Mouse (Mus musculus) CH12.LX (cell line): ENCODE data around the gene 4933411K16Rik. TPM values are rescaled to one million over a fixed set of nuclear protein-coding genes. Genes with fewer than 3 reads are reported as not detected.
"Not testable (repeated sequence)": the region's sequence is repeated elsewhere in the genome, so short reads cannot be mapped to it uniquely, and the experiment has no call there.

Source experiments
- DNase-seq: peaks from one replicate; pipeline ENCODE4 v3.0.0-alpha.2; 2013; ENCODE audit errors: extremely low read depth
- H3K27ac ChIP-seq: 2 replicates; pipeline ENCODE4 v1.5.1; 2012; ENCODE audit warnings: low read depth, mild to moderate bottlenecking, control low read depth, moderate library complexity; ENCODE audit not compliant: insufficient read depth
- H3K27me3 ChIP-seq: replicated peaks from 2 replicates; pipeline ENCODE3; 2012; ENCODE audit warnings: inconsistent platforms
- H3K36me3 ChIP-seq, 2 experiments: replicated peaks in 1 of 2; 2 replicates each; pipeline versions ENCODE3 to v1.6.1; 2012; ENCODE audit warnings: inconsistent platforms in 1 of 2, low read length in 1 of 2, mild to moderate bottlenecking in 1 of 2, mixed read lengths in 1 of 2, moderate library complexity in 1 of 2; ENCODE audit not compliant: control insufficient read depth in 1 of 2, insufficient read depth in 1 of 2
- H3K4me1 ChIP-seq, 2 experiments: 2 replicates each; pipeline ENCODE4 v1.6.1; 2012; ENCODE audit warnings: inconsistent platforms in 1 of 2, moderate library complexity in 1 of 2; ENCODE audit not compliant: insufficient read depth in 2 of 2, control insufficient read depth in 1 of 2
- H3K4me2 ChIP-seq: 2 replicates; pipeline ENCODE4 v1.6.1; 2012; ENCODE audit warnings: low read depth, mild to moderate bottlenecking, control low read depth; ENCODE audit not compliant: poor library complexity, insufficient read depth, severe bottlenecking
- H3K4me3 ChIP-seq, 3 experiments: fragments of 150-350 bp in 1 of 3; sonication (generic) in 1 of 3; replicated peaks in 1 of 3; 2 replicates each; pipeline versions ENCODE3 to v1.5.1; 2011 to 2012; ENCODE audit warnings: low read depth in 2 of 3, low read length in 2 of 3, mild to moderate bottlenecking in 2 of 3, moderate library complexity in 2 of 3, control low read depth in 1 of 3, improper control_type of control experiment in 1 of 3, inconsistent platforms in 1 of 3, mixed read lengths in 1 of 3; ENCODE audit not compliant: poor library complexity in 1 of 3
- H3K79me2 ChIP-seq: replicated peaks from 2 replicates; pipeline ENCODE4 v1.6.1; 2012; ENCODE audit warnings: mild to moderate bottlenecking, moderate library complexity; ENCODE audit not compliant: control insufficient read depth, poor library complexity, insufficient read depth, severe bottlenecking; ENCODE audit errors: extremely low read depth
- H3K9ac ChIP-seq: 2 replicates; pipeline ENCODE4 v1.6.1; 2012; ENCODE audit warnings: low read depth, mild to moderate bottlenecking, control low read depth, moderate library complexity; ENCODE audit not compliant: insufficient read depth
- H3K9me3 ChIP-seq: replicated peaks from 2 replicates; pipeline ENCODE3; 2012; ENCODE audit warnings: low read length, inconsistent platforms, mixed read lengths
- BHLHE40 ChIP-seq: IDR thresholded peaks from 2 replicates; pipeline ENCODE4 v1.6.1; 2011; ENCODE audit warnings: mild to moderate bottlenecking, low read depth, low read length, improper control_type of control experiment
- CHD1 ChIP-seq: IDR thresholded peaks from 2 replicates; pipeline ENCODE4 v1.6.1; 2012; ENCODE audit warnings: low read depth, low read length, improper control_type of control experiment, inconsistent platforms
- CHD2 ChIP-seq: IDR thresholded peaks from 2 replicates; pipeline ENCODE4 v1.6.1; 2011; ENCODE audit warnings: low read length, improper control_type of control experiment
- EP300 ChIP-seq: IDR thresholded peaks from 2 replicates; pipeline ENCODE4 v1.6.1; 2011; ENCODE audit warnings: low read length, improper control_type of control experiment
- ETS1 ChIP-seq: conservative IDR thresholded peaks from 2 replicates; pipeline ENCODE4 v1.6.1; 2012; ENCODE audit warnings: low read depth, mild to moderate bottlenecking, inconsistent platforms, low read length, improper control_type of control experiment, moderate library complexity
- GABPA ChIP-seq: IDR thresholded peaks from 2 replicates; pipeline ENCODE4 v1.6.1; 2012; ENCODE audit warnings: low read depth, low read length, improper control_type of control experiment, inconsistent platforms; ENCODE audit not compliant: insufficient replicate concordance
- IRF4 ChIP-seq: IDR thresholded peaks from 2 replicates; pipeline ENCODE4 v1.6.1; 2014; ENCODE audit warnings: low read depth, mild to moderate bottlenecking, inconsistent platforms, low read length, improper control_type of control experiment
- JUN ChIP-seq: IDR thresholded peaks from 2 replicates; pipeline ENCODE4 v1.6.1; 2011; ENCODE audit warnings: low read depth, mild to moderate bottlenecking, low read length, improper control_type of control experiment, moderate library complexity; ENCODE audit not compliant: insufficient read depth
- KAT2A ChIP-seq: IDR thresholded peaks from 2 replicates; pipeline ENCODE4 v1.6.1; 2012; ENCODE audit warnings: low read length, improper control_type of control experiment, inconsistent platforms; ENCODE audit not compliant: insufficient replicate concordance
- MAZ ChIP-seq: IDR thresholded peaks from 2 replicates; pipeline ENCODE4 v1.6.1; 2012; ENCODE audit warnings: low read depth, mild to moderate bottlenecking, inconsistent platforms, low read length, improper control_type of control experiment, moderate library complexity
- MEF2A ChIP-seq: IDR thresholded peaks from 2 replicates; pipeline ENCODE4 v1.6.1; 2014; ENCODE audit warnings: low read depth, mild to moderate bottlenecking, inconsistent platforms, low read length, improper control_type of control experiment, borderline replicate concordance
- MXI1 ChIP-seq: IDR thresholded peaks from 2 replicates; pipeline ENCODE4 v1.6.1; 2011; ENCODE audit warnings: mild to moderate bottlenecking, low read depth, low read length, improper control_type of control experiment
- NELFE ChIP-seq: IDR thresholded peaks from 2 replicates; pipeline ENCODE4 v1.6.1; 2011; ENCODE audit warnings: low read depth, low read length, improper control_type of control experiment
- NRF1 ChIP-seq: IDR thresholded peaks from 2 replicates; pipeline ENCODE4 v1.6.1; 2014; ENCODE audit warnings: low read depth, mild to moderate bottlenecking, inconsistent platforms, low read length, improper control_type of control experiment, moderate library complexity
- RAD21 ChIP-seq: IDR thresholded peaks from 2 replicates; pipeline ENCODE4 v1.6.1; 2011; ENCODE audit warnings: low read depth, mild to moderate bottlenecking, low read length, improper control_type of control experiment, moderate library complexity
- TBP ChIP-seq: conservative IDR thresholded peaks from 2 replicates; pipeline ENCODE4 v1.6.1; 2011; ENCODE audit warnings: low read depth, low read length, improper control_type of control experiment
- TCF12 ChIP-seq: IDR thresholded peaks from 2 replicates; pipeline ENCODE4 v1.6.1; 2014; ENCODE audit warnings: low read depth, mild to moderate bottlenecking, inconsistent platforms, low read length, improper control_type of control experiment
- USF1 ChIP-seq: IDR thresholded peaks from 2 replicates; pipeline ENCODE4 v1.6.1; 2014; ENCODE audit warnings: low read depth, mild to moderate bottlenecking, inconsistent platforms, low read length, improper control_type of control experiment
- ZC3H11A ChIP-seq: IDR thresholded peaks from 2 replicates; pipeline ENCODE4 v1.6.1; 2012; ENCODE audit warnings: low read depth, mild to moderate bottlenecking, inconsistent platforms, low read length, improper control_type of control experiment
- ZMIZ1 ChIP-seq: IDR thresholded peaks from 2 replicates; pipeline ENCODE4 v1.6.1; 2012; ENCODE audit warnings: low read depth, mild to moderate bottlenecking, inconsistent platforms, low read length, improper control_type of control experiment
- ZNF384 ChIP-seq: IDR thresholded peaks from 2 replicates; pipeline ENCODE4 v1.6.1; 2012; ENCODE audit warnings: low read depth, low read length, improper control_type of control experiment, inconsistent platforms
- dilution Hi-C: fragments of 300-500 bp; cut with MboI; formaldehyde crosslinking; loops from 2 replicates; pipeline ENCODE4 v1.14.3; 2020; ENCODE audit warnings: low sequenced_read_pairs; ENCODE audit not compliant: extremely low pct_unique_long_range_greater_than_20kb, extremely low pct_ligation_motif_present
- in situ Hi-C: fragments of 300-500 bp; cut with MboI; formaldehyde crosslinking; loops from 3 replicates; pipeline ENCODE4 v1.14.3; 2019; ENCODE audit warnings: low sequenced_read_pairs, low pct_ligation_motif_present, low pct_unique_long_range_greater_than_20kb, mixed read lengths
- polyA plus RNA-seq: library from polyadenylated mRNA; unstranded; fragments of >175 nt; gene quantifications from 2 replicates; pipeline ENCODE4 v1.2.1, GENCODE M21; 2012; ENCODE audit warnings: low read depth; ENCODE audit not compliant: insufficient read length
- total RNA-seq, 2 experiments: library from RNA; depleted of rRNA; stranded (reverse); fragments of 300-350 nt in 1 of 2; fragments of >200 nt in 1 of 2; gene quantifications; 2 replicates each; pipeline ENCODE4 v1.2.3; 2012 to 2014

4933411K16Rik gene
- total and polyA plus RNA-seq, 3 experiments, result not detected

GRCm38 (mm10) chr19:42079950-42080349 lies 27.9 kb downstream of the 4933411K16Rik start:
- H3K9ac ChIP-seq, result 0 out of 2 replicates have a peak overlapping the region, but pooled peaks have one; percentile 9
- H3K79me2 ChIP-seq, result no peaks in the 10 kb centered on the region
- dilution Hi-C loops, result no loop called here
- H3K27ac ChIP-seq, result no peak overlapping the region
- no peak for TF ChIP-seq TBP
- TF ChIP-seq ETS1, result 0 out of 2 replicates have a peak, but pooled peaks have one; percentile 17
- TF ChIP-seq EP300, result 0 out of 2 replicates have a peak, but pooled peaks have one; percentile 28
- peak; percentile 54; the same call in 1 of the 2 replicates for TF ChIP-seq IRF4
- peak; percentile 35; the same call in 1 of the 2 replicates for TF ChIP-seq BHLHE40
- TF ChIP-seq ZC3H11A, result no peak
- TF ChIP-seq MXI1, result no peak
- TF ChIP-seq RAD21, result no peak
- no peak for TF ChIP-seq MEF2A
- TF ChIP-seq NRF1, result no peak
- H3K36me3 ChIP-seq, result no peaks in the 10 kb centered on the region
- no peaks in the 10 kb centered on the region for H3K9me3 ChIP-seq
- peak overlapping the region; percentile 41; the same call in 1 of the 2 replicates for H3K4me2 ChIP-seq
- DNase-seq, result no peak
- in situ Hi-C loops, result loop anchor here (5.0 kb wide), 1 partner anchor 33 kb away; the partner anchor contains the start of gene Hoga1
- no peaks in the 10 kb centered on the region for H3K4me1 ChIP-seq
- no peaks in the 10 kb centered on the region for H3K27me3 ChIP-seq
- no peak overlapping the region for H3K4me3 ChIP-seq

GRCm38 (mm10) chr19:42080469-42080868 lies 28.4 kb downstream of the 4933411K16Rik start:
- no peaks in the 10 kb centered on the region for H3K9me3 ChIP-seq
- no peak for DNase-seq
- in situ Hi-C loops, result loop anchor here (5.0 kb wide), 1 partner anchor 33 kb away; the partner anchor contains the start of gene Hoga1
- no peaks in the 10 kb centered on the region for H3K79me2 ChIP-seq
- H3K4me1 ChIP-seq, result no peaks in the 10 kb centered on the region
- H3K27me3 ChIP-seq, result no peaks in the 10 kb centered on the region
- H3K4me2 ChIP-seq, result peak overlapping the region; percentile 54
- H3K36me3 ChIP-seq, result no peaks in the 10 kb centered on the region
- dilution Hi-C loops, result no loop called here
- H3K4me3 ChIP-seq, result no peak overlapping the region
- TF ChIP-seq CHD1, result no peak
- TF ChIP-seq TCF12, result no peak
- no peak for TF ChIP-seq USF1
- no peak for TF ChIP-seq ZMIZ1
- no peak for TF ChIP-seq IRF4
- TF ChIP-seq CHD2, result no peak
- TF ChIP-seq MXI1, result no peak
- no peak for TF ChIP-seq JUN
- no peak for TF ChIP-seq ZC3H11A
- TF ChIP-seq MAZ, result no peak
- TF ChIP-seq KAT2A, result no peak
- TF ChIP-seq GABPA, result no peak
- no peak for TF ChIP-seq ZNF384
- no peak for TF ChIP-seq NELFE
- H3K27ac ChIP-seq, result no peak overlapping the region
- no peak overlapping the region for H3K9ac ChIP-seq

GRCm38 (mm10) chr19:42081613-42082012 lies 29.6 kb downstream of the 4933411K16Rik start:
- H3K79me2 ChIP-seq, H3K4me3 ChIP-seq, H3K27ac ChIP-seq, H3K4me2 ChIP-seq, H3K9me3 ChIP-seq, dilution Hi-C loops, H3K27me3 ChIP-seq, H3K9ac ChIP-seq, H3K4me1 ChIP-seq, DNase-seq, H3K36me3 ChIP-seq: not testable (repeated sequence)
- in situ Hi-C loops, result loop anchor here (5.0 kb wide), 1 partner anchor 34 kb away; the partner anchor contains the start of gene Hoga1
